Mouse (Mus musculus) cerebellum, adult 8-10 months (tissue): ENCODE results near the gene Arhgap19.

Source experiments
- DNase-seq: peaks from one replicate; pipeline ENCODE4 v3.0.0; 2022

Gene Arhgap19

DNA sequence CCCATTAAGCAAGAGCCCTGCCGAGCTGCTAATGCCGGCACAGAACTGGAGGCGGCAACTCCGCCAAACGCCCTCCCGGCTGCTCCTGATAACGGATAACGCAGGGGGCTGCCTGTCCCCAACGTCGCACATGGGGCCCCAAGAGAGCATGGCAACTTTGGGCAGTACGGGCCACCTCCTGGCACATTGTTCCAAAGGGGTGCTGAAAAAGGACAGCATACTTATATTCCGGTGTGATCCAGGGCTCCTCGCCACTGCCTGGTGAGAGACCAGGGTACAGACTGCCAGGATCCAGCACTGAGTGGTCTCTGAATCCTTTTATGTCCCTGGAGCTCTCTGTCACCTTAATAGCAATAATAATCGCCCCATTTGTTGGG is 63.4 kb downstream of the Arhgap19 start:
- no peak for DNase-seq

- DNase-seq, result no peak
Observed at GRCm38 (mm10) chr19:41737657-41738428, 64.0 kb downstream of the Arhgap19 start.

DNA sequence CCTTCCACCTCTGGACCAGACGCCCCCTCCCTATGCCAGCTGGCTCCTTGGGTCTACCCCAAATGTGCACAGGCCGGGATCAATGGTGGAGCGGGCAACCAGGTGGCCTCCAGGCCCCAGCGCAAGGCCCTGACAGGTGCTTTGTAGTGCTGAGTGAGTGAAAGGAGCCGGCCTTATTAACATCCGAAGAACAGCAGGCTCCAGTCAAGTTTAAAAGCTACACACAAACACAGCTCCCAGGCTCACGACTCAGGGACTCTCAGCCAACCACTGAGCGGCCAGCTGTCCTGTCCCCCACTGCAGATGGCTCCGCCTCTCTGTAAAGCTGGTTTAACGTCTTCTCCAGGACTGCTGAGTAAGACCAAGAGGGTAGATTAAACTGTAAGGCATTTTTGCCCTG is 67.2 kb downstream of the Arhgap19 start:
- no peak for DNase-seq

DNA sequence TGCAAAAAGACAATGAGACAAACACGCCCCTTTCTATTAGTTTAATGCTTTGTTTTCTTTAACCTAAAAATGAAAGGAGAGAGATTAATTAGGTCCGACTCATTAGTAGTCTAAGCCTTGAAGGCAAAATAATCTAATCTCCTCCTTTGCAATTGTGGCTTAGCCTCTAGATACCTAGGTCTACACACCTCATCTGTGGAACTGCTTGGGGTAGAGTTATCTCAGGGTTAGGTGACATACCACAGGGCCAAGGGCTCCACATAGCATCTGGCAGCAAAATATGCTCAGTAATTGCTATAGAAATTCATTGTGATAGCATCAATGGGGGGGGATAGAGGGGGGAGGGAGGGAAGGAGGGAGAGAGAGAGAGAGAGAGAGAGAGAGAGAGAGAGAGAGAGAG is 76.4 kb downstream of the Arhgap19 start:
- DNase-seq, result no peak

DNA sequence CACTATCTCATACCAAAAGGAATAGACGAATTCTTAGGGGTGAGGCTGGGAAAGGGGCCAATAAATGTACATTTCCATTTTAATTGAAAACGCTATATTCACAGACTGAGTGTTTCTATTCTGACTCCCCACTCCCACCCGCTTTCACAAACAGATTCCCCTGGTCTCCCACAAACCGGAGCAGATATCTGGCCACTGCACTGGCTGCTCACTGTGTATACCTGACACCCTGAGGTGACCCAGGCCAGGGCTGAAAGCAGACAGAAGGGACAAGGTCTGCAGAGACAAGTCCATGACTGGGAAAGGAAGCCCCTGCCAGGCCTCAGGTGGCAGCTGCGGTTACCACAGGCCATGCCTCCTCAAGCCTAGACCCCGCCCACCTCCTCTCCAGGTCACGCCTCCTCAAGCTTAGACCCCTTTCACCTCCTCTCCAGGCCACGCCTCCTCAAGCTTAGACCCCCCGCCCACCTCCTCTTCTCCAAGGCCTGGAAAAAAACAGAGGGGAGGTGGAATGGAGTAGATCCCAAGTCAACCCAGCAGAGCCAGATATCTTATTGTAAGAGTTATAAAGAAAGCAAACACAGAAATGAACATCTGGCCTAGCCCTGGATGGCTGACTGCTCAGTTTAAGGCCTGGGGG is 76.9 kb downstream of the Arhgap19 start:
- DNase-seq, result no peak

- DNase-seq, result no peak
Observed at GRCm38 (mm10) chr19:41723337-41723736, 78.5 kb downstream of the Arhgap19 start.

- DNase-seq, result no peak
Observed at GRCm38 (mm10) chr19:41719436-41719835, 82.4 kb downstream of the Arhgap19 start.
